Mouse (Mus musculus) heart, postnatal 0 days (tissue): ENCODE results near the gene Pde4d.

Source experiments
- CTCF ChIP-seq: IDR thresholded peaks from 2 replicates; pipeline ENCODE4 v1.5.1; 2016; ENCODE audit warnings: antibody characterized with exemption, control low read depth, low read depth
- EP300 ChIP-seq: IDR thresholded peaks from 2 replicates; pipeline ENCODE4 v1.6.1; 2016; ENCODE audit warnings: antibody characterized with exemption, low read depth

- TF ChIP-seq CTCF (no peak), EP300 (no peak)
Observed at GRCm38 (mm10) chr13:109936866-109937265, 1487.1 kb downstream of the Pde4d start.
